Mouse (Mus musculus) right cerebral cortex, postnatal 10 days (tissue): ENCODE data around the gene Olfr1380.
"Not testable (repeated sequence)": the region's sequence is repeated elsewhere in the genome, so short reads cannot be mapped to it uniquely, and the experiment has no call there.

Source experiments
- DNase-seq, 2 experiments: peaks; one replicate each; pipeline ENCODE4 v3.0.0; 2021; ENCODE audit warnings: low spot score in 2 of 2

Gene Olfr1380

DNA sequence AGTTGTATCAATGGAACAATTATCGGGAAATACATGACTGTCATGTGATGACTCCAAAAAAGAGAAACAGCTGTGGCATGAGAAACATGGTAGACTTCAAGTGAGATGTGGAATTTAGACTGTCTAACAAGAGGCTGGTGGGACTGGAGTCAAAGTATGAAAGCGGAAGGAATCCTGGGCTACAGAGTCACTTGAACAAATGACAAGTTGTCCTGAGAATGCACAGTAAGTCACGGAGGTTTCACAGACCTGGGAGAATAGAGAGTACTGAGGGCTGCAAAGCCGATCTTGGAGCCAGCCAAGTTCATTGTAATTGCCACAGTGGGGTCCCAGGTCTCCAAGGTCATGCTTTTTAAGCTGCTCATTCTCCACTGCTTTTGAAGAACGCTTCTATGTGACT lies at the start of gene Olfr1380:
Olfr1380 (plus strand) TSS at position 301 of the 400 bp plus-strand sequence.
- not testable (repeated sequence) for DNase-seq

DNA sequence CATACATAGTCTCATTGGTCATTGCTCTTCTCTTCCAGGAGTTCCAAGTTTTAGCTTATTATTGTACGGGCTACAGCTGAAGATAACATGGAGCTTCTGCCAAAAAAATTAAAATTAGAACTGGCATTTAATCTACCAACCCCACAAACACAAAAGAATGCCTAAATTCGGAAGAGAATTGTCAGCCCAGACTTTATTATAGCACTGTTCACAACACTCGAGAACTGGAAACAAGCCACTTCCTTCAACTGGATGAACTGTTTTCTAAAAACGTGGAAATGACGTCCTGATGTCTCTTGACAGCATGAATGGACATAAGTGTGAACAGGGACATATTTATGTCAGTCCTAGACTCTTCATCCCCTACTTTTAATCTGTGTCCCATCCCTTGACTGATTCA lies 38.6 kb upstream of the Olfr1380 start:
- DNase-seq, result no peak

- no peak for DNase-seq
Observed at GRCm38 (mm10) chr11:49519348-49519747, 37.3 kb upstream of the Olfr1380 start, which contains the start of gene Olfr1383. Olfr1383 (plus strand) TSS chr11:49519648.

GRCm38 (mm10) chr11:49527947-49528346 lies 28.7 kb upstream of the Olfr1380 start, which contains the start of gene Olfr1382:
Olfr1382 (plus strand) TSS chr11:49528247.
- DNase-seq, result no peak

GRCm38 (mm10) chr11:49532761-49533160 lies 23.9 kb upstream of the Olfr1380 start:
- no peak for DNase-seq

- peak; percentile 53 to 71 for DNase-seq
Observed at GRCm38 (mm10) chr11:49536631-49537030, 20.0 kb upstream of the Olfr1380 start.

GRCm38 (mm10) chr11:49543149-49543548 lies 13.5 kb upstream of the Olfr1380 start, which contains the start of gene Olfr1381:
Olfr1381 (plus strand) TSS chr11:49543449.
- DNase-seq, result not testable (repeated sequence)

DNA sequence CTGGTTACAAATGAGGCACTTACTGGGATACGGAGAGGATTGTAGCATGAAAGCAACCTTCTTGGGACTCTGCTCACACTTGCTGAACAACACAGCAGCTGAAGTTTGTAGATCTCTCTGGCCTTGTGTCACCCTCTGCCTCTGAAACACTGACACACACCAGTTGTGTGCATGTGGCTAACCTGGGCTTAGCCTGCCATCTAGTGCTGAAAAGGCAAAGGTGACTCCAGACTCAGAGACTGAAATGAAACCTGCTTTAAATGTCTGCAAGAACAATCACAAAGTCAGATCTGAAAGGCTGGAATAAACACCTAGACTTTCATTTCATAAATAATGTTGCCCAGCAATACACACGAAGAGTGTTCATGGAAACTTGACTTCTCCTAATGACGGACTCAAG lies 2.6 kb upstream of the Olfr1380 start:
- peak; percentile 26 to 28 for DNase-seq

DNA sequence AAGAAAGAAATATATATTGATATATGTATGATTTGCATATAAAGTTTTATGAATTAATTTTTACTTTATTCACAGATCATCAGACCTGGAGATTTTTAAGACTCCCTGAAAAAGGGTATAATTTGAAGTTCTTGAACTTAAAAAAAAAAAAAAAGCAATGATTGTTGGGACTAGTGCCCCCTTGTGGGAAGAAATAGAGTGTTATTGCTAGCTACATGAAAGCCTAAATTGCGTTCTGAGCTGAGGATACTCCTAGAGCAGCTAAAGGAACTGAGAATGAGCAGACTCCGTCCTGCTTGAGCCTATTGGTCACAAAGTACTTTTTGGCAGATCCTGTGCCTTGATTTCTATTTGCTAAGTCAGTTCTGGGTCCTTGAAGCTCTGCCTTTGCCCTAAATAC lies 18.4 kb downstream of the Olfr1380 start:
- DNase-seq, result not testable (repeated sequence)

DNA sequence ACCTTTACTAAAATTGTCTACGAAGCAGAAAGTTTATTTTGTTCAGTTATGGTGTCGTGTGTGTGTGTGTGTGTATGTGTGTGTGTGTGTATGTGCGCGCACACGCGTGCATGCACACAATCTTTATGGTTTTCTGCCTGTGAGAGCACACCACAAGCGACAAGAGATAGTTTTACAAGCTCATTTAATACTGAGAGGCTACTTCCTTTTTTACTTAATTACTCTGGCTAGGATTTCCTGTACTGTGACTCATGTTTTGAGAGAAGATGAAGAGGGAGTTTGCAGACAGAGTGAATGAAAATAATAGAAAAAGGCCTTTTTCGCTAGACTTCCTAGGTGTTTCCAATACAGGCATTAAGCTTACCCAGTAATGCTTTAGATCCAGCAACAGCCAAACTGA lies 23.8 kb downstream of the Olfr1380 start:
- DNase-seq, result not testable (repeated sequence)

- no peak for DNase-seq
Observed at GRCm38 (mm10) chr11:49590213-49590612, 33.5 kb downstream of the Olfr1380 start.

GRCm38 (mm10) chr11:49597149-49597548 lies 40.5 kb downstream of the Olfr1380 start:
- DNase-seq, result not testable (repeated sequence)

- not testable (repeated sequence) for DNase-seq
Observed at GRCm38 (mm10) chr11:49608306-49608705, 51.6 kb downstream of the Olfr1380 start.

- DNase-seq, result not testable (repeated sequence)
Observed at GRCm38 (mm10) chr11:49608938-49609867, 52.5 kb downstream of the Olfr1380 start, which contains the start of gene Flt4. Flt4 (plus strand) TSS chr11:49609263.

- not testable (repeated sequence) for DNase-seq
Observed at GRCm38 (mm10) chr11:49609868-49610824, 53.5 kb downstream of the Olfr1380 start.

- DNase-seq, result not testable (repeated sequence)
Observed at GRCm38 (mm10) chr11:49611349-49611748, 54.7 kb downstream of the Olfr1380 start.

DNA sequence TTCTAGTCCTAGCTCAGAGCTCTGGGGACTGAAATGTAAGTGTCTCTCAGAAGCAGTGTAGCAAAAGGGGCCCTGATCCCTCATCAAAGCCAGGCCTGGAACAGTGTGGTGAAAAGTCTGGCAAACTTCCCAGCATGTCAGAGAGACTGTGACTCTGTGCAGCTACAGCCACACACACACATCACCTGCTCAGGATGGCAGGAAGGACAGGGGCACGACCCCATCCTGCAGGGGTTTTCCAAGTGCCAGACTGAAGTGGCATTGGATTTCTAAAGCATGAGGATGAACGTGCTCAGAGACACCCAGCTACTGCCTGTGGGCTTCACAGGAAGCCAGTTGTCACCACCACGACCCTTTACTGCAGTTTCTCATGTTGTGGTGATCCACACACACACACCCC lies 55.5 kb downstream of the Olfr1380 start:
- no peak for DNase-seq

DNA sequence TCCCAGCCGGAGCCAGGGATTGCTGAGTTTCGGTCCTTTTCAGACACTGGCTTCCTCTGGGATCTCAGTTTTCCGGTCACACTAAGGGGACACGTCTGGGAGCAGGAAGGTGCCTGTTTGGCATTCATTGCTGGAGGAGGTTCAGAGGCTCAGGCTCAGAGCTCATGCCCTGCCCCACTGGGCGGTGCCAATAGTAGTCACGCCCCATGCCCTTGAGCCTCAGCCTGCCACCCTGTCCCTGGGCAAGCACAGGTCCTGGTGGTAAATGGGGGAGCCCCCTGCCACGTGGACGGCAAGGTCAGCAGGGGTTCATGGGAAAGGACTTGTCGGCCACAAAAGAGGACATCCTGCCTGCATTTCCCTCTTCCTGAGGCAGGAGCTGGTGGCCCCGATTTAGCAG lies 56.7 kb downstream of the Olfr1380 start:
- no peak for DNase-seq
